Mouse (Mus musculus) thymus, postnatal 25 days (tissue): ENCODE measurements around the gene Gm49321.

ENCODE experiments used
- DNase-seq: peaks from one replicate; pipeline ENCODE4 v3.0.0; 2022

Gene Gm49321

DNA sequence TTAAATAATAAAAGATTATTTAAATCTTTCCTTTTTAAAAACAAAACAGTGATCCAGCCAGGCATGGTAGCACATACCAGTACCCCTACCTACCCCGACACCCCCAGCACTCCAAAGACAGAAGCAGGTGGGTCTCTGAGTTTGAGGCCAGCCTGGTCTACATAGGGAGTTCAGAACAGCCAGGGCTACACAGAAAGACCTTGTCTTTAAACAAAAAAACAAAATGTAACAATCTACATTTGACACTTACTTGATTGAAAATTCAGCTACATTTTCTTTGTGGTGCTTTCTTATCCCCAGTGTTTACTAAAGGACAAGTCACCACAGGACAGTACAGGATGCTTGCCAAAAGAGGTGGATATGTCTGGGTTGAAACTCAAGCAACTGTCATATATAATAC lies at the start of gene Gm49321:
TSS of gene Gm49321 (plus strand) at position 301 of the 400 bp plus-strand sequence.
- DNase-seq, result no peak

GRCm38 (mm10) chr12:73888003-73888783 lies 49.3 kb upstream of the Gm49321 start:
- no peak for DNase-seq

DNA sequence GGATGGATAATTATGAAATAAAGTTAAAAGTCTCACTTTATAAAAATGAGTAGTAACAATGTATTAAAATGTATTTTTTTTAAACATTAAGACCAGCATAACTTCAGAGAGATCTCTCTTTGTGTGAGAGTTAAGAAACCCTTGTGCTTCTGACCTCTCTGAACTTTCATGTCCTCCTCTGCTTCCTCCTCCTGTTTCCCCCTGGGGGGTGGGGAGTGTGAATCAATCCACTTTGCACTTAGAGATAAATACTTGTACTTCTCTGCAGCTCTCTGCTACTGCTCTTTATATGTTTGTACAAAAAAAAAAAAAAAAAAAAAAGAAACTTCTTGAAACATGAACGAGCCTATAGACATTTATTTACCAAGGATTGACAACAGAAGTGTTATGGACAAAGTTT lies 47.9 kb upstream of the Gm49321 start:
- DNase-seq, result no peak

- DNase-seq, result no peak
These were observed 47.4 kb upstream of the Gm49321 start for GRCm38 (mm10) chr12:73890086-73890485.

- no peak for DNase-seq
These were observed 44.8 kb upstream of the Gm49321 start for GRCm38 (mm10) chr12:73892616-73893015.

GRCm38 (mm10) chr12:73894838-73895237 lies 42.6 kb upstream of the Gm49321 start:
- no peak for DNase-seq

DNA sequence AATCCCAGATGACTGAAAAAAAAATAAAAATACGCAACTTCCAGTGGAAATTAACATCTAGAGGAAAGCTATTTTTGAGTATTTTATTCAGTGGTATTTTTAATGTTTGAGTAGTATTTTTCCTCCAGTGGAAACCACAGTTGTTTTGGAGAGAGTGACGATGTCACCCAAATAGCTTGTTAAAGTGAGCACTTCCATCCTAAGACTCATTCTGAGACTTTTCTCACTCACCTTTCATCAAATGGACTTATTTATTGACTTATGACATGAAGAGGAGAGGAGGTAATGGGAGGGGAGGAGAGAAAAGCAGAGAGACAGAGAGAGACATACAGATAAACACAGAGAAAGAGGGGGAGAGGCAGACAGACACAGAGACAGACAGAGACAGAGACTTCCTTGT lies 41.8 kb upstream of the Gm49321 start:
- no peak for DNase-seq

- no peak for DNase-seq
These were observed 41.0 kb upstream of the Gm49321 start for GRCm38 (mm10) chr12:73896471-73896870.

- no peak for DNase-seq
These were observed 39.2 kb upstream of the Gm49321 start for GRCm38 (mm10) chr12:73898281-73898680.

DNA sequence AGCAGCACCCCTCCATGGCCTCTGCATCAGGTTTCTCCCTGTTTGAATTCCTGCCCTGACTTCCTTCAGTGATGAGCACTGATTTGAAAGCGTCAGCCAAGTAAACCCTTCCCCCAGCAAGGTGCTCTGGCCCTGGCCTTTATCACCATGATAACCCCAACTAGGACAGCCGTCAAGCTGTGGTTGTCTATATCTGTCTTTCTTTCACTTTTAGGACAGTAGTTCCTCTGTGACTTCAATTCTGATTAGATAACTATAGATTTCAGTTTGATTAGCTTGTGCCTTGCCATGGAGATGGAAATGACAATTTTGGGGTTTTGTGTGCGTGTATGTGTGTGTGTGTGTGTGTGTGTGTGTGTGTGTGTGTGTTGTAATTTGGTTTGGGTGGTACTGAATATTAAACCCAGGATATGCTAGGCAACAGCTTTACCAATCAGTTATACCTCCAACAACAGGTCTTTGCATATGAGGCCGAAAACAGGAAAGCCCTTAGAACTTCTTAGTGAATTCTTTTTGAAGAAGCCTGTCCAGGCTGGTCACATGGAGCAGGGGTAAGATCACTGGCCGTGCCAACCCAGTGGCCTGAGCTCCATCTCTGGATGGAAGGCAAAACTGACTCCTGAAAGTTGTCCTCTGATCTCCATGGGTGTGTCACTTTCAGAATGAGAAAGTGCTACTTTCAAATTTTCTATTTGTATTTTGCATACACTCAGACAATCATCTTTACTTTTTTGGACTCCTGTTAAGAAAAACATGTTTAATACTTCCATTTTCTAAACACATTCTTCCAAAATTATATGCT lies 33.1 kb upstream of the Gm49321 start:
- DNase-seq, result no peak

- no peak for DNase-seq
These were observed 32.4 kb upstream of the Gm49321 start for GRCm38 (mm10) chr12:73905041-73905440.

DNA sequence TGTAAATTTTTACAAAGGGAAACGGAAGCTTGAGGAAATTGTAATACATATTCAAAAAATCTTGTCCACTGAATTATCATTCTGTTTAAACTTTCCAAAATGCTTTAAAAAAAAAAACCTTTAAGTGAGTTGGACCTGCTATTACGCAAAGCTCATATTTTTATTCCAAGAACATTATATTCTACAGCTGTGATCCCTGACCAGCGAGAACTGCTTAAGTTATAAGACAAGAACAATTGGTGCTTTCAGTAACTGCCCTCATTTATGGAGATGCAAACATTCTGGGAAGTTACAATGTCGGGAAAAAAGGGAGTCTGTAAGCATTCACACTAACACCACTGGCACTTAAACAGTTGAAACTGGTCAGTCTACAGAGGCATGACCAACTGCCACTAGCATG lies 31.9 kb upstream of the Gm49321 start:
- DNase-seq, result no peak

- DNase-seq, result no peak
These were observed 30.3 kb upstream of the Gm49321 start for GRCm38 (mm10) chr12:73907079-73907672.

- DNase-seq, result peak; percentile 95
These were observed 29.7 kb upstream of the Gm49321 start for GRCm38 (mm10) chr12:73907673-73908150.

GRCm38 (mm10) chr12:73908274-73909012 lies 29.0 kb upstream of the Gm49321 start:
- DNase-seq, result peak; percentile 71

DNA sequence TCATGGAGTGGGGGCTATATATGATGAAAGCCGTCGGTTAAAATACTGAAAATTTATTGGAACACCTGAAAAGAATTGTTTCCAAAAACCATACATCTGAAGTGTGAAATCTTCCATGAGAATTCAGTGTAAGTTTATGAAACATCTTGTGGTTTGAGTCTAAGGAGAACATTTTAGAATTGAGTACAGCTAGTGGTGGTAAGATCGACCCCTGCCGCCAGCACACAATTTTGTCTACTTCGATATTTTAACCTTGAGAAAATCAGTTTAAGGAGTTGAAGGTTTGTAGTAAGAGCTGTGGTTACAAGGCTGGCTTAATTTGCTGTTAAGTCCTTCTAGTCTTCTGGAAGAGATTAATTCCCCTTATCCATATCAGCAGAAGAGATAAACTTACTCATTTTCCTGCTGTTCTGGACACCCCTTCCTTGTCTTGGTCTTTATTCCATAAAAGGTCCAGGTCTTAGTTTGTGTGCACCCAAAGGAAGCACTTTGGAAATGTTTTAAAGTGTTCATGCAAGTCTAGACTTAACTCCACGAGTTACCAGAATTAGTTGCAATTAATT lies 28.4 kb upstream of the Gm49321 start:
- DNase-seq, result no peak

GRCm38 (mm10) chr12:73918479-73918878 lies 19.0 kb upstream of the Gm49321 start:
- no peak for DNase-seq

DNA sequence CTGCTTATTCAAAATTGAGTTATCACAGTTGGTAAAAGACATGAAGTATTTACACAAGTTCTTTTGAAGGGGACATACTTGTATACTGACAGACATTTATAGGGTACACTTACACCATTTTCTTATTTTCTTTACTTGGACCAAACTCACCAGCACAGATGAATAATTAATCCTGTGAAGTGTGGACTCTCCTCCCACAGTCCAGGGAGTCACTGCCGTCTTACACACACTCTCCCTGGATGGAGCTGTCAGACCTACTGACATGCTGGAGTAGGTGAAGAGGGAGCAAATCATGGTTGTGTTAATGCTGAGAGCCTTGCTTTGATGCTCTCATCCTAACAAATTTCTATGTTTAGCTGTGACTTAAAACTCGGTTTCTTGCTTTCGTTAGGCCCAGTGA lies 7.2 kb upstream of the Gm49321 start:
- no peak for DNase-seq

DNA sequence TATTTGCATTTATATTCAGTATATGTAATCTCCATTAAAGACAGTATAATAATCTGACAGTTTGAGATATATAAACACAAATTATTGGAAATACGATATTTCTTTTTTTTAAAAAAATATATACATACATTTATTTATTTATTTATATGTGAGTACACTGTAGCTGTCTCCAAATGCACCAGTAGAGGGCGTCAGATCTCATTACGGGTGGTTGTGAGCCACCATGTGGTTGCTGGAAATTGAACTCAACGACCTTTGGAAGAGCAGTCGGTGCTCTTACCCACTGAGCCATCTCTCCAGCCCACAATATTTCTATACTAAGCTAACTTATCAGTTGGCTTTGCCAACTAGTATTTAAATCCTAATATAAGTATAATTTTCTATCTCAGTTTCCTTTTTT lies 6.2 kb upstream of the Gm49321 start:
- peak; percentile 63 for DNase-seq

DNA sequence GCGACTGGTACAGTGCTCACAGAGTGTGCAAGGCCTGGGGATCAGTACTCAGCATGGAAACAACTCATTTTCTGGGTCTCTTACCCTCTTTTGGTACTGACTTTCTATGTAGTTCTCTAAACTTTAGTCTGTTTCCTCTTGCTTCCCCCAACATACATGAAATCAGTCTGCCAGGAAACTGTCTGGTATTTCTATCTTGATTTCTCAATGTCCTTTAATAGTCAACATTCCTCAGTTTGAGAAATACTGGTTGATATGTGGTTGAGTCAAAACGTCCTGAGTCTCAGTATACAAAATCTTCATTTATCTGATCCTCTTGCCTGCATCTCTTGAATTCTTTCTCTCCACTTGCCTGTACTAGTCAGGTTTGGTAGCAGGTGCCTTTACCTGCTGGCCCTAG lies 2.9 kb upstream of the Gm49321 start:
- DNase-seq, result no peak

- no peak for DNase-seq
These were observed 2.1 kb downstream of the Gm49321 start for GRCm38 (mm10) chr12:73939542-73939941.

DNA sequence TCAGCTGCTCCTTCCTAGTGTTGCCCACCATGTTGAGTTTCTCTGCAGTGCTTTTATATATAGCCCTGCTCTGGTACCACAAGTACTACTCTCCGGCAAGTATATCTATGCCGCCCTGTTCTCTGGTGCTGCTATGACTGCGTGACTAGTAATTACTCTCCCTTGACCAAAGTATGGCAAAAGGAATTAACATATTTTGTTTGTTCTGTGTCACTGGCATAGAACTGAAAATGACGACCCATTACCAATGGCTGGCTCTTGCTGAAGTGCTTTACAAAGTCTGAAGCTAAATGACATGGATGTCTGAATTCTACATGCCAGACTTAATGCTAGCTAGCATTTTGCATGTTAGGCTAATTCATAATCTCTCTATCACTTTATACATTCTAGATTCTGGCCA lies 11.0 kb downstream of the Gm49321 start:
- no peak for DNase-seq
